23 mouse cellular contexts compared by ENCODE assay signal in the genomic region with DNA sequence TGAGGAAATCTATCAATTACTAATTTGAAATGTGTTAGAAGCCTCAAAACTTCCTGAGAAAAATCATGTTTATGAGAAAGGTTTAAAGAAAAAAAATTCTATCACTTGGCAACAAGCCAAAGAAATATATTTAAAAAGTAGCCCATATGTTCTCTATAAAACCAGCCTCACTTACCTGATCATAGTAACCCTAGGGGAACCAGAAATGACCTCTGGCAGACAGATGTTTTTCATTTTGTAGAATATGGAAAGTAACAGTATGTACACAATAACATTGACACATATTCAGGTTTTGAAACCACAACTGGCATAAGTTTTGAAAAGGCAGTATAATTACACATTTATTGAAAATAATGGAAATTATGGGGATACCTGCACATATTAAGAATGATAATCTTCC.
A peak's percentile ranks its signal among the peaks of the same experiment; 100 is the strongest.
DNase-seq lines count a peak whose midpoint lies in the region; ATAC-seq and TF ChIP-seq lines count a peak whose summit lies in the region.
"Had no signal": no experiment of that assay in that cellular context is flagged by ENCODE, and none has a peak within 500 bp of the region (broad histone marks: within the 10 kb centered on the region; RNA-seq: fewer than 3 reads in every experiment).

No protein-coding gene starts in this region.

- DNase-seq in embryonic facial prominence, embryonic 11.5 days (ENCODE audit: low spot score) = peak; percentile 54
- DNase-seq in embryonic facial prominence, embryonic 10.5 days (ENCODE audit: low spot score) = no peak
- DNase-seq in forelimb bud, embryonic 11.5 days (ENCODE audit: low read depth, low spot score) = peak; percentile 25
- DNase-seq in limb, embryonic 14.5 days (ENCODE audit: low spot score) = peak; percentile 6
- no peak for DNase-seq in lung, postnatal 10 days
- DNase-seq: adrenal gland, adult 8-10 months; adrenal gland, postnatal 14 days; adrenal gland, postnatal 36 days; B cell, adult 2 months; cerebellum, adult 11-12 months; cerebellum, adult 2 months; cerebellum, adult 9-11 months; cerebellum, postnatal 14 days; cerebellum, postnatal 36 days; forebrain, postnatal 0 days had no signal

- no peaks in the 10 kb centered on the region for H3K36me3 ChIP-seq in embryonic facial prominence, embryonic 11.5 days (replicated peaks; ENCODE audit: control insufficient read depth, insufficient read depth, low read depth, low read length)
- no peaks in the 10 kb centered on the region for H3K36me3 ChIP-seq in embryonic facial prominence, embryonic 10.5 days (replicated peaks)
- H3K36me3 ChIP-seq in limb, embryonic 14.5 days (ENCODE audit: control insufficient read depth, insufficient read depth, low read length) = no peaks in the 10 kb centered on the region
- H3K36me3 ChIP-seq: embryonic facial prominence, embryonic 12.5 days; forebrain, embryonic 15.5 days; G1E had no signal

- no peaks in the 10 kb centered on the region for H3K4me1 ChIP-seq in embryonic facial prominence, embryonic 11.5 days (ENCODE audit: control insufficient read depth, insufficient read depth, low read length)
- H3K4me1 ChIP-seq in embryonic facial prominence, embryonic 10.5 days = no peaks in the 10 kb centered on the region
- no peaks in the 10 kb centered on the region for H3K4me1 ChIP-seq in limb, embryonic 14.5 days (ENCODE audit: control insufficient read depth, insufficient read depth, low read length)
- H3K4me1 ChIP-seq: embryonic facial prominence, embryonic 12.5 days; forebrain, embryonic 13.5 days; forebrain, embryonic 15.5 days had no signal

- no peak for ATAC-seq in embryonic facial prominence, embryonic 11.5 days (replicated peaks; ENCODE audit: insufficient number of reproducible peaks, low FRiP score, low TSS enrichment, low read depth)
- no peak; the same call in 1 of the 2 replicates for ATAC-seq in limb, embryonic 14.5 days (ENCODE audit: low FRiP score, low read depth)
- ATAC-seq: activated CD4-positive, CD25-positive, alpha-beta regulatory T cell, adult 4 months; CD4-positive, CD25-positive, alpha-beta regulatory T cell, adult 4 months; forebrain, embryonic 13.5 days; forebrain, embryonic 15.5 days; forebrain, postnatal 0 days; Patski had no signal

- TF ChIP-seq POLR2A in limb, embryonic 14.5 days (IDR thresholded peaks at IDR 0.05; ENCODE audit: borderline replicate concordance, extremely low read depth, insufficient read depth, insufficient read length) = no peak

- H3K4me3 ChIP-seq in embryonic facial prominence, embryonic 11.5 days (ENCODE audit: low read depth, low read length) = no peak overlapping the region
- no peak overlapping the region for H3K4me3 ChIP-seq in embryonic facial prominence, embryonic 10.5 days
- no peak overlapping the region for H3K4me3 ChIP-seq in limb, embryonic 14.5 days (replicated peaks; ENCODE audit: low read length)
- H3K4me3 ChIP-seq: embryonic facial prominence, embryonic 12.5 days; forebrain, embryonic 13.5 days; forebrain, embryonic 15.5 days had no signal

- H3K9ac ChIP-seq in embryonic facial prominence, embryonic 11.5 days (replicated peaks; ENCODE audit: low read length) = no peak overlapping the region
- H3K9ac ChIP-seq in limb, embryonic 14.5 days (ENCODE audit: low read depth, low read length, severe bottlenecking) = no peak overlapping the region
- H3K9ac ChIP-seq: embryonic facial prominence, embryonic 12.5 days; forebrain, embryonic 13.5 days; forebrain, embryonic 15.5 days; forebrain, postnatal 0 days had no signal

- H3K9me3 ChIP-seq in embryonic facial prominence, embryonic 11.5 days (replicated peaks; ENCODE audit: control insufficient read depth, low read length) = no peaks in the 10 kb centered on the region
- H3K9me3 ChIP-seq in embryonic facial prominence, embryonic 10.5 days = no peaks in the 10 kb centered on the region
- no peaks in the 10 kb centered on the region for H3K9me3 ChIP-seq in limb, embryonic 14.5 days (ENCODE audit: control insufficient read depth, low read length)
- H3K9me3 ChIP-seq: embryonic facial prominence, embryonic 12.5 days; forebrain, embryonic 13.5 days; forebrain, embryonic 15.5 days; G1E had no signal

- no peak overlapping the region for H3K27ac ChIP-seq in embryonic facial prominence, embryonic 11.5 days (replicated peaks; ENCODE audit: low read depth, low read length)
- H3K27ac ChIP-seq in embryonic facial prominence, embryonic 10.5 days (replicated peaks) = no peak overlapping the region
- H3K27ac ChIP-seq in limb, embryonic 14.5 days (replicated peaks; ENCODE audit: low read depth, low read length) = no peak overlapping the region
- H3K27ac ChIP-seq: embryonic facial prominence, embryonic 12.5 days; forebrain, embryonic 13.5 days; forebrain, embryonic 15.5 days had no signal

- no peak overlapping the region for H3K4me2 ChIP-seq in embryonic facial prominence, embryonic 11.5 days (ENCODE audit: low read depth, low read length)
- H3K4me2 ChIP-seq in limb, embryonic 14.5 days (replicated peaks; ENCODE audit: low read depth, low read length, severe bottlenecking) = no peak overlapping the region
- H3K4me2 ChIP-seq: embryonic facial prominence, embryonic 12.5 days; forebrain, embryonic 13.5 days; forebrain, embryonic 15.5 days had no signal

- no peaks in the 10 kb centered on the region for H3K27me3 ChIP-seq in embryonic facial prominence, embryonic 11.5 days (ENCODE audit: control insufficient read depth, insufficient read depth, low read length)
- no peaks in the 10 kb centered on the region for H3K27me3 ChIP-seq in embryonic facial prominence, embryonic 10.5 days (replicated peaks; ENCODE audit: low read depth, poor library complexity, severe bottlenecking)
- H3K27me3 ChIP-seq in limb, embryonic 14.5 days (ENCODE audit: control insufficient read depth, insufficient read depth, low read length) = no peaks in the 10 kb centered on the region
- H3K27me3 ChIP-seq: CH12.LX; embryonic facial prominence, embryonic 12.5 days; forebrain, embryonic 13.5 days; forebrain, embryonic 15.5 days; Patski had no signal

Comparison
In these comparisons a context has a peak if more than half of its experiments do, and no peak if none do; other contexts are left out.
1. DNase-seq: peak in embryonic facial prominence, embryonic 11.5 days (single experiment), forelimb bud, embryonic 11.5 days (single experiment) and limb, embryonic 14.5 days (single experiment); none in embryonic facial prominence, embryonic 10.5 days (single experiment) and lung, postnatal 10 days (single experiment).